Mouse (Mus musculus) Muller cell, postnatal 12 days (primary cell): ENCODE measurements around the gene Hyal3.

ENCODE experiments used
- DNase-seq: peaks from one replicate; pipeline ENCODE4 v3.0.0-alpha.2; 2015; ENCODE audit errors: inconsistent ontology term

The Hyal3 gene

GRCm38 (mm10) chr9:107580501-107581317, at the start of gene Hyal3:
Hyal3 (plus strand) TSS chr9:107580818.
- DNase-seq: peak; percentile 90

- DNase-seq: peak; percentile 96
Measured at GRCm38 (mm10) chr9:107533791-107534407, 46.7 kb upstream of the Hyal3 start, which contains the start of gene Tmem115. Tmem115 (plus strand) TSS chr9:107533945.

GRCm38 (mm10) chr9:107534408-107535202, 46.0 kb upstream of the Hyal3 start:
- DNase-seq: peak; percentile 46

GRCm38 (mm10) chr9:107538231-107538630, 42.4 kb upstream of the Hyal3 start:
- DNase-seq: no peak

- no peak for DNase-seq
Measured at GRCm38 (mm10) chr9:107538711-107539110, 41.9 kb upstream of the Hyal3 start.

- no peak for DNase-seq
Measured at GRCm38 (mm10) chr9:107539940-107540339, 40.7 kb upstream of the Hyal3 start.

GRCm38 (mm10) chr9:107540420-107540819, 40.2 kb upstream of the Hyal3 start:
- no peak for DNase-seq

- DNase-seq: no peak
Measured at GRCm38 (mm10) chr9:107541005-107541404, 39.6 kb upstream of the Hyal3 start.

- DNase-seq: peak; percentile 97
Measured at GRCm38 (mm10) chr9:107541474-107542351, 38.9 kb upstream of the Hyal3 start, which contains the start of the genes Cyb561d2 and Nprl2. Cyb561d2 (minus strand) TSS chr9:107542193. Nprl2 (plus strand) TSS chr9:107542226.

- no peak for DNase-seq
Measured at GRCm38 (mm10) chr9:107542352-107542686, 38.3 kb upstream of the Hyal3 start.

GRCm38 (mm10) chr9:107542721-107543120, 37.9 kb upstream of the Hyal3 start:
- DNase-seq: no peak

GRCm38 (mm10) chr9:107543299-107543698, 37.3 kb upstream of the Hyal3 start:
- DNase-seq: no peak

GRCm38 (mm10) chr9:107544196-107544700, 36.4 kb upstream of the Hyal3 start:
- no peak for DNase-seq

GRCm38 (mm10) chr9:107544729-107545128, 35.9 kb upstream of the Hyal3 start:
- no peak for DNase-seq

GRCm38 (mm10) chr9:107545199-107545598, 35.4 kb upstream of the Hyal3 start:
- no peak for DNase-seq

- peak; percentile 41 for DNase-seq
Measured at GRCm38 (mm10) chr9:107545602-107546001, 35.0 kb upstream of the Hyal3 start.

GRCm38 (mm10) chr9:107547026-107547425, 33.6 kb upstream of the Hyal3 start, which contains the start of gene Zmynd10:
Zmynd10 (plus strand) TSS chr9:107547298.
- peak; percentile 85 for DNase-seq

- DNase-seq: no peak
Measured at GRCm38 (mm10) chr9:107547957-107548356, 32.7 kb upstream of the Hyal3 start.

- no peak for DNase-seq
Measured at GRCm38 (mm10) chr9:107548820-107549219, 31.8 kb upstream of the Hyal3 start.

GRCm38 (mm10) chr9:107549297-107550074, 31.1 kb upstream of the Hyal3 start:
- no peak for DNase-seq
